Mouse (Mus musculus): Measurements from ENCODE around the gene 4930556J24Rik. TPM values are rescaled to one million over a fixed set of nuclear protein-coding genes. Genes with fewer than 3 reads are reported as not detected.

The 4930556J24Rik gene
- polyA plus RNA-seq, 1 experiment, result 0.07 TPM

GRCm38 (mm10) chr11:3937321-3937874 is 39.2 kb downstream of the 4930556J24Rik start:
- Histone ChIP-seq H3ac (ENCODE audit: control insufficient read depth, insufficient read length, low read depth) (no peak overlapping the region), H3K4me3 (ENCODE audit: insufficient read depth, poor library complexity, severe bottlenecking) (no peak overlapping the region), H3K79me2 (ENCODE audit: control insufficient read depth, insufficient read depth) (no peaks in the 10 kb centered on the region), H3K36me3 (ENCODE audit: control insufficient read depth, insufficient read depth) (no peaks in the 10 kb centered on the region), H3K27me3 (ENCODE audit: control insufficient read depth, insufficient read depth, insufficient read length) (peaks cover 50% of the 10 kb centered on the region), H3K79me3 (ENCODE audit: low read depth) (no peaks in the 10 kb centered on the region)
- TF ChIP-seq USF1 (IDR thresholded peaks at IDR 0.05; ENCODE audit: low read depth) (no peak), MYOG (IDR thresholded peaks at IDR 0.05; ENCODE audit: control insufficient read depth, extremely low read depth, insufficient read length) (no peak), MAX (IDR thresholded peaks at IDR 0.05) (no peak), CTCF (IDR thresholded peaks at IDR 0.05; ENCODE audit: control insufficient read depth, insufficient read depth, insufficient read length) (no peak), CEBPB (IDR thresholded peaks at IDR 0.05; ENCODE audit: low read depth) (no peak), MYOD1 (IDR thresholded peaks at IDR 0.05; ENCODE audit: control insufficient read depth, insufficient read length, low read depth) (no peak)

GRCm38 (mm10) chr11:3936318-3936717 is 40.3 kb downstream of the 4930556J24Rik start:
- no peaks in the 10 kb centered on the region for H3K79me2 ChIP-seq (ENCODE audit: control insufficient read depth, insufficient read depth)
- H3K79me3 ChIP-seq (ENCODE audit: low read depth), result no peaks in the 10 kb centered on the region
- H3K4me3 ChIP-seq (ENCODE audit: insufficient read depth, poor library complexity, severe bottlenecking), result no peak overlapping the region
- no peaks in the 10 kb centered on the region for H3K36me3 ChIP-seq (ENCODE audit: control insufficient read depth, insufficient read depth)
- no peak overlapping the region for H3ac ChIP-seq (ENCODE audit: control insufficient read depth, insufficient read length, low read depth)
- TF ChIP-seq CTCF (IDR thresholded peaks at IDR 0.05; ENCODE audit: control insufficient read depth, insufficient read depth, insufficient read length) (no peak), FOSL1 (IDR thresholded peaks at IDR 0.05; ENCODE audit: insufficient read depth, low read length, poor library complexity, severe bottlenecking) (no peak), MAX (IDR thresholded peaks at IDR 0.05) (no peak), CEBPB (IDR thresholded peaks at IDR 0.05; ENCODE audit: low read depth) (no peak), MYOG (IDR thresholded peaks at IDR 0.05; ENCODE audit: control insufficient read depth, extremely low read depth, insufficient read length) (no peak), MYOD1 (IDR thresholded peaks at IDR 0.05; ENCODE audit: control insufficient read depth, insufficient read length, low read depth) (no peak), USF1 (IDR thresholded peaks at IDR 0.05; ENCODE audit: low read depth) (no peak)
- peaks cover 45% of the 10 kb centered on the region for H3K27me3 ChIP-seq (ENCODE audit: control insufficient read depth, insufficient read depth, insufficient read length)

- Histone ChIP-seq H3K4me3 (ENCODE audit: insufficient read depth, poor library complexity, severe bottlenecking) (no peak overlapping the region), H3K27me3 (ENCODE audit: control insufficient read depth, insufficient read depth, insufficient read length) (peaks cover 48% of the 10 kb centered on the region), H3K79me2 (ENCODE audit: control insufficient read depth, insufficient read depth) (no peaks in the 10 kb centered on the region), H3ac (ENCODE audit: control insufficient read depth, insufficient read length, low read depth) (no peak overlapping the region), H3K79me3 (ENCODE audit: low read depth) (no peaks in the 10 kb centered on the region), H3K36me3 (ENCODE audit: control insufficient read depth, insufficient read depth) (no peaks in the 10 kb centered on the region)
- TF ChIP-seq MYOD1 (IDR thresholded peaks at IDR 0.05; ENCODE audit: control insufficient read depth, insufficient read length, low read depth) (no peak), MAX (IDR thresholded peaks at IDR 0.05) (no peak), MYOG (IDR thresholded peaks at IDR 0.05; ENCODE audit: control insufficient read depth, extremely low read depth, insufficient read length) (no peak), FOSL1 (IDR thresholded peaks at IDR 0.05; ENCODE audit: insufficient read depth, low read length, poor library complexity, severe bottlenecking) (no peak), CTCF (IDR thresholded peaks at IDR 0.05; ENCODE audit: control insufficient read depth, insufficient read depth, insufficient read length) (no peak), USF1 (IDR thresholded peaks at IDR 0.05; ENCODE audit: low read depth) (no peak), CEBPB (IDR thresholded peaks at IDR 0.05; ENCODE audit: low read depth) (no peak)
Measured at GRCm38 (mm10) chr11:3935135-3935534, 41.4 kb downstream of the 4930556J24Rik start.

- Histone ChIP-seq H3K4me3 (ENCODE audit: insufficient read depth, poor library complexity, severe bottlenecking) (no peak overlapping the region), H3K36me3 (ENCODE audit: control insufficient read depth, insufficient read depth) (no peaks in the 10 kb centered on the region), H3K27me3 (ENCODE audit: control insufficient read depth, insufficient read depth, insufficient read length) (peaks cover 57% of the 10 kb centered on the region), H3K79me2 (ENCODE audit: control insufficient read depth, insufficient read depth) (no peaks in the 10 kb centered on the region), H3K79me3 (ENCODE audit: low read depth) (no peaks in the 10 kb centered on the region), H3ac (ENCODE audit: control insufficient read depth, insufficient read length, low read depth) (no peak overlapping the region)
- no peak for TF ChIP-seq MAX (IDR thresholded peaks at IDR 0.05)
- no peak for TF ChIP-seq MYOG (IDR thresholded peaks at IDR 0.05; ENCODE audit: control insufficient read depth, extremely low read depth, insufficient read length)
- no peak for TF ChIP-seq CEBPB (IDR thresholded peaks at IDR 0.05; ENCODE audit: low read depth)
- TF ChIP-seq USF1 (IDR thresholded peaks at IDR 0.05; ENCODE audit: low read depth), result no peak
- TF ChIP-seq CTCF (IDR thresholded peaks at IDR 0.05; ENCODE audit: control insufficient read depth, insufficient read depth, insufficient read length), result no peak
- no peak for TF ChIP-seq FOSL1 (IDR thresholded peaks at IDR 0.05; ENCODE audit: insufficient read depth, low read length, poor library complexity, severe bottlenecking)
- TF ChIP-seq MYOD1 (IDR thresholded peaks at IDR 0.05; ENCODE audit: control insufficient read depth, insufficient read length, low read depth), result no peak
Measured at GRCm38 (mm10) chr11:3933756-3934285, 42.8 kb downstream of the 4930556J24Rik start.

- TF ChIP-seq MAX (IDR thresholded peaks at IDR 0.05) (no peak), USF1 (IDR thresholded peaks at IDR 0.05; ENCODE audit: low read depth) (peak; percentile 96)
- Histone ChIP-seq H3ac (ENCODE audit: control insufficient read depth, insufficient read length, low read depth) (peak within 1 kb of the TSS; percentile 61), H3K79me3 (ENCODE audit: low read depth) (no peaks in the 10 kb centered on the region), H3K36me3 (ENCODE audit: control insufficient read depth, insufficient read depth) (no peaks in the 10 kb centered on the region), H3K27me3 (ENCODE audit: control insufficient read depth, insufficient read depth, insufficient read length) (peaks cover 59% of the 10 kb centered on the region), H3K4me3 (ENCODE audit: insufficient read depth, poor library complexity, severe bottlenecking) (no peak within 1 kb of the TSS), H3K79me2 (ENCODE audit: control insufficient read depth, insufficient read depth) (no peaks in the 10 kb centered on the region)
Measured at GRCm38 (mm10) chr11:3931511-3932211, 44.9 kb downstream of the 4930556J24Rik start, which contains the start of gene Tcn2. TSS of gene Tcn2 (minus strand) at chr11:3932159.

Measured in C2C12 (cell line).